ENCODE assay signal across 9 mouse cellular contexts in the genomic region with DNA sequence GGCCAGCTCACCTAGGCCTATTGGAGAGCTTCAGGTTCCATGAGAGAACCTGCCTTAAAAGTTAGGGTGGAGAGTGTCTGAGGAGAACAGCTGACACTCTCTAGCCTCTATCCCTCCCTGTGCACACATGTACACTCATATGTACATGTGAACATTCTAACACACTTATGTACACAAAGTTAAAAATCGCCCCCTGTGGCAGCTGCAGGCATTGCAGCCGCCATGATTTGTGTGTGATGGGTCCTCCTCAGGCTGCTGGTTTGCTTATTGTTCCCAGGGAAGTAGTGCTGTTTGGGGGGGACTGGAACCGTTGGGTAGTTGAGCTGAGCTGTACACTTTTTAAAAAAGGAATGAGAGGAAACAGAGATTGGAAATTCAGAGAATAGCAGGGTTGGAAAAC. TPM values are rescaled to one million over a fixed set of nuclear protein-coding genes. Genes with fewer than 3 reads are reported as not detected.
DNase-seq lines count a peak whose midpoint lies in the region; ATAC-seq lines count a peak whose summit lies in the region.
"Had no signal": no experiment of that assay in that cellular context is flagged by ENCODE, and none has a peak within 500 bp of the region (broad histone marks: within the 10 kb centered on the region; RNA-seq: fewer than 3 reads in every experiment).

No protein-coding gene starts in this region.

- WGBS in midbrain, embryonic 14.5 days, result 11% methylated on average over 3 of the region's 3 CpGs
- 7% methylated on average over 3 of the region's 3 CpGs for WGBS in midbrain, embryonic 13.5 days
- WGBS in limb, embryonic 11.5 days, result 19% methylated on average over 3 of the region's 3 CpGs

- ATAC-seq in CD4-positive, CD25-positive, alpha-beta regulatory T cell, adult 4 months, result no peak
- ATAC-seq in midbrain, embryonic 14.5 days (ENCODE audit: low FRiP score, low TSS enrichment), result no peak
- ATAC-seq in midbrain, embryonic 13.5 days, result no peak
- no peak for ATAC-seq in limb, embryonic 11.5 days (ENCODE audit: insufficient number of reproducible peaks, low FRiP score, low TSS enrichment, low read depth)

- no peaks in the 10 kb centered on the region for H3K9me3 ChIP-seq in midbrain, embryonic 14.5 days (ENCODE audit: control insufficient read depth, low read length)
- H3K9me3 ChIP-seq in midbrain, embryonic 13.5 days, result no peaks in the 10 kb centered on the region
- H3K9me3 ChIP-seq in limb, embryonic 11.5 days (ENCODE audit: control insufficient read depth, low read length), result no peaks in the 10 kb centered on the region
- H3K9me3 ChIP-seq: liver, embryonic 15.5 days had no signal

- peak; percentile 68 for DNase-seq in CD4-positive, CD25-positive, alpha-beta regulatory T cell, adult 2 months (ENCODE audit: low read depth, low spot score)
- peak; percentile 84 for DNase-seq in midbrain, embryonic 14.5 days
- DNase-seq in cerebellum, adult 9-11 months, result peak; percentile 24
- DNase-seq in heart, postnatal 4 days, result peak; percentile 72
- peak; percentile 81 for DNase-seq in limb, embryonic 11.5 days (ENCODE audit: low spot score)
- DNase-seq in right cerebral cortex, postnatal 4 days, result peak; percentile 72

- H3K9ac ChIP-seq in midbrain, embryonic 14.5 days (replicated peaks; ENCODE audit: low read length), result no peak overlapping the region
- H3K9ac ChIP-seq in midbrain, embryonic 13.5 days (replicated peaks), result no peak overlapping the region
- no peak overlapping the region for H3K9ac ChIP-seq in limb, embryonic 11.5 days (ENCODE audit: low read length)
- H3K9ac ChIP-seq: liver, embryonic 15.5 days had no signal

- no peak overlapping the region for H3K27ac ChIP-seq in midbrain, embryonic 14.5 days (replicated peaks; ENCODE audit: low read depth, low read length)
- no peak overlapping the region for H3K27ac ChIP-seq in midbrain, embryonic 13.5 days
- no peak overlapping the region for H3K27ac ChIP-seq in limb, embryonic 11.5 days (replicated peaks; ENCODE audit: low read depth, low read length)
- H3K27ac ChIP-seq: liver, embryonic 15.5 days had no signal

- no peaks in the 10 kb centered on the region for H3K36me3 ChIP-seq in midbrain, embryonic 14.5 days (ENCODE audit: control insufficient read depth, insufficient read depth, low read length)
- no peaks in the 10 kb centered on the region for H3K36me3 ChIP-seq in midbrain, embryonic 13.5 days
- H3K36me3 ChIP-seq in limb, embryonic 11.5 days (ENCODE audit: control insufficient read depth, insufficient read depth, low read length), result no peaks in the 10 kb centered on the region
- H3K36me3 ChIP-seq: liver, embryonic 15.5 days had no signal

- no peak overlapping the region for H3K4me2 ChIP-seq in midbrain, embryonic 14.5 days (ENCODE audit: low read length)
- no peak overlapping the region for H3K4me2 ChIP-seq in midbrain, embryonic 13.5 days (replicated peaks)
- H3K4me2 ChIP-seq in limb, embryonic 11.5 days (ENCODE audit: low read depth, severe bottlenecking), result no peak overlapping the region
- H3K4me2 ChIP-seq: liver, embryonic 15.5 days had no signal

- H3K4me3 ChIP-seq in midbrain, embryonic 14.5 days (replicated peaks; ENCODE audit: low read depth, low read length), result no peak overlapping the region
- H3K4me3 ChIP-seq in midbrain, embryonic 13.5 days (replicated peaks), result no peak overlapping the region
- H3K4me3 ChIP-seq in limb, embryonic 11.5 days (ENCODE audit: low read depth, low read length), result no peak overlapping the region
- H3K4me3 ChIP-seq: liver, embryonic 15.5 days had no signal

- H3K4me1 ChIP-seq in midbrain, embryonic 14.5 days (ENCODE audit: control insufficient read depth, insufficient read depth, low read length), result no peaks in the 10 kb centered on the region
- no peaks in the 10 kb centered on the region for H3K4me1 ChIP-seq in midbrain, embryonic 13.5 days (replicated peaks)
- no peaks in the 10 kb centered on the region for H3K4me1 ChIP-seq in limb, embryonic 11.5 days (ENCODE audit: control insufficient read depth, insufficient read depth, low read length)
- H3K4me1 ChIP-seq: liver, embryonic 15.5 days had no signal

- H3K27me3 ChIP-seq in midbrain, embryonic 14.5 days (ENCODE audit: control insufficient read depth, insufficient read depth, low read length), result no peaks in the 10 kb centered on the region
- no peaks in the 10 kb centered on the region for H3K27me3 ChIP-seq in midbrain, embryonic 13.5 days
- H3K27me3 ChIP-seq in limb, embryonic 11.5 days (ENCODE audit: control insufficient read depth, insufficient read depth, low read length), result no peaks in the 10 kb centered on the region
- H3K27me3 ChIP-seq: liver, embryonic 15.5 days had no signal

RNA-seq across cellular contexts. Expression of gene Adamts2, which starts 14.1 kb away (rescaled TPM):
- polyA plus RNA-seq in CD4-positive, CD25-positive, alpha-beta regulatory T cell, adult 4 months (2017; shearing (Covaris generic)), result not detected
- polyA plus RNA-seq in midbrain, embryonic 14.5 days (2014; fragmentation: Nextera tagmentation; extraction: Ambion mirVana), result 2.7 and 3.4 TPM in 2 replicates
- 1.6 and 1.9 TPM in 2 replicates for polyA plus RNA-seq in midbrain, embryonic 13.5 days (2015; fragmentation: Nextera tagmentation; extraction: Ambion mirVana)
- total RNA-seq in heart, postnatal 4 days (2021), result 10 to 100 TPM; 28.5 to 32.0 TPM
- 0.61 and 1.0 TPM in 2 replicates for polyA plus RNA-seq in limb, embryonic 11.5 days (2014; fragmentation: Nextera tagmentation; extraction: Ambion mirVana)

Comparison
In these comparisons a context has a peak if more than half of its experiments do, and no peak if none do; other contexts are left out.
1. DNase-seq: peak in every context shown above with its lines; median percentile 84 in midbrain, embryonic 14.5 days; 81 in limb, embryonic 11.5 days; 72 in heart, postnatal 4 days; 72 in right cerebral cortex, postnatal 4 days; 68 in CD4-positive, CD25-positive, alpha-beta regulatory T cell, adult 2 months; 24 in cerebellum, adult 9-11 months.